Mouse (Mus musculus): Measurements from ENCODE around the gene Olfr156. TPM values are rescaled to one million over a fixed set of nuclear protein-coding genes. Genes with fewer than 3 reads are reported as not detected.
"Not testable (repeated sequence)": the region's sequence is repeated elsewhere in the genome, so short reads cannot be mapped to it uniquely, and the experiment has no call there.

Olfr156 gene
- polyA plus RNA-seq, 1 experiment from 2014 or later, result not detected

DNA sequence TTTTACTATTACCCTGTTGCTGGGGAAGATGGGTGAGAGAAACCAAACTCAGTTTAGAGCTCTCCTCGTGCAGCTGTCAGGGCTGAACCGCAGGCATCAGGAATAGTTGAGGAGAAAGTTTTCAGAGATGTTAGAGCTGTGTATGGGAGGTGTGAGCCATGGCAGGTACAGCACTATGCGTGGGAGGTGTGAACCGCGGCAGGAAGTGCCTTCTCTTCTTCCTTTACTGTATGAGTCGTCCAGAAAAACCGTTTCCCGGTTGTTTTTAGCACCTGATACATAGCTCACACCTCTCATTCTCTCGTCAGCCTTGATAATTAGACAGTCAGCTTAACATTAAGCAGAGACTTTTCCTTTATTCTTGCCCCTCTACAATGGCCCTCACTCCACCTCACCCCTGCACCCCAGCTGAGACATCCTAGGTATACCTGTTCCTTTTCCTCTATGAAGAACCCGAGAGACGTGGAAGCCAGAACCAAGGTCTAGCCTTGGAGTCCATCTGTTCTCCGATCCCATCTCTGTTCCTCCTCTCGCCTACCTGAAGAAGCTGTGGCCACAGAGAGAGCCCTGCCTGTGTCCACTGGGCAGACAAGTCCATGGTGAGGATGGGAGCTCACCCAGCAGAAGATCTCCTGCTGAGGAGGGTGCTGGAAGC lies 672 bp downstream of the Olfr156 start:
- no peak for DNase-seq (ENCODE audit: low spot score)
- Histone ChIP-seq H3K4me1 (replicated peaks) (peaks cover 10% of the 10 kb centered on the region; the same call in 1 of the 2 replicates), H3K4me3 (no peak overlapping the region), H3K27me3 (ENCODE audit: insufficient read depth, poor library complexity, severe bottlenecking) (no peaks in the 10 kb centered on the region), H3K27ac (no peak overlapping the region), H3K9me3 (no peaks in the 10 kb centered on the region), H3K36me3 (no peaks in the 10 kb centered on the region)
- 88% methylated on average over 13 of the region's 13 CpGs for WGBS

DNA sequence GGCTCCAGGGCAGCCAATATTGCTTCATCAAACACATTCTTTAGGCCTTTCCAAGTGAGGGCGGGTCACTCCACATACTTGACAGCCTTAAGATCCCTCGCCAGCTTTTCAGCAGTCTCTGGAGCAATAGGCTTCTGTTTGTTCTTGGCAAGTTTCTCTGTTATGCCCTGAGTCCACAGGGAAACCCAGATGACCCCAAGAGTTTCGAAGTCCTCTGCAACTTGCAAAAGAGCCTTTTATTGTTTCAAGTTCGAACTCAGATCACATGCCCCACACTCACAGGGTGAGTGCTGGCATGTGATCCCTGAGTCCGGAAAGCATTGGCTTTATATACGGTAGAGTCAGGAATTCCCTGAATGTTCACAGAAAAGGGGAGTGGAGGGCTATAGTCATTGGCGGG lies 24.8 kb downstream of the Olfr156 start:
- no peaks in the 10 kb centered on the region for H3K36me3 ChIP-seq
- DNase-seq (ENCODE audit: low spot score), result no peak
- H3K4me3 ChIP-seq, result no peak overlapping the region
- 84% methylated on average over 7 of the region's 7 CpGs for WGBS
- H3K4me1 ChIP-seq (replicated peaks), result no peaks in the 10 kb centered on the region
- no peaks in the 10 kb centered on the region for H3K27me3 ChIP-seq (ENCODE audit: insufficient read depth, poor library complexity, severe bottlenecking)
- peaks cover 8% of the 10 kb centered on the region; the same call in 1 of the 2 replicates for H3K9me3 ChIP-seq
- H3K27ac ChIP-seq, result no peak overlapping the region

DNA sequence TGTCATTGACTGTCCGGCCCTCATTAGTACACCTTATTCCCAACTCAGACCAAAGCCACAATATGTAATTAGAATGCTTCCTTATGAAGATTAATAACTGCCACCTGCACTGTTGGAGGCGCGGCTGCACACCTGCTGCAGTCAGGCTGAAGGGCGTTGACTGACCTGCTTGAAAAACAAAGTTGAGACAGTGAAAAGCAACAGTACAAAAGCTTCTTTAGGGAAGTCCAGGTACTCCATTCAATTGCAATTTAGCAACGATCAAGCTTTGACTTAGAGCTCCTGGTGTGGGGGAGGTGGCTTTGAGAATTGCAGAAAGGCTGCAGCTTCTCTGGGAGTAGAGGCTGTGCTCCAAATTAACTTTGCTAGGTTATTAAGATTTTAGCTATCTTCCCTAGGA lies 27.9 kb downstream of the Olfr156 start:
- 88% methylated on average over 5 of the region's 5 CpGs for WGBS
- not testable (repeated sequence) for DNase-seq (ENCODE audit: low spot score)

DNA sequence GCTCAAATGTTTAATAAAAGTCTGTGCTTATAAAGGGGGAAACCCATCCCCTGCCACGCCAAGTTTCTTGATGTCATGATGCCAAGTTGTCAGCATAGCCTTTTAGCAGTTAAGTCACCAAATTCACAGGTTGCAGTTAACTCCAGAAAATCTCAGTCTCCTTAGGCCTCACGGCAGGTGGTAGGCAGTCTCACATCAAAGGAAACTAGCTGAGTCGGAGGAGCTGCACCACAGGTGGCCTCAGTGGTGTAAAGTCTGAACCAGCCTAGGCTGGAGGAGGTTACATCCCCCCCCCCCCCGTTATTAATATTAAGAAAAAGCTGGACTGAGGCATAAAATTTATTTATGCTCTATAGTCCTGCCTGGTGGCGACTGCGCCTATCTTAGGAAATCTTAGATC lies 28.4 kb downstream of the Olfr156 start:
- no peaks in the 10 kb centered on the region for H3K27me3 ChIP-seq (ENCODE audit: insufficient read depth, poor library complexity, severe bottlenecking)
- H3K9me3 ChIP-seq, result no peaks in the 10 kb centered on the region
- no peaks in the 10 kb centered on the region for H3K4me1 ChIP-seq (replicated peaks)
- WGBS, result 77% methylated on average over 6 of the region's 6 CpGs
- H3K36me3 ChIP-seq, result no peaks in the 10 kb centered on the region
- no peak for DNase-seq (ENCODE audit: low spot score)
- H3K4me3 ChIP-seq, result no peak overlapping the region
- no peak overlapping the region for H3K27ac ChIP-seq

More for the DNA sequence above, 27.9 kb downstream of the Olfr156 start:
- not testable (repeated sequence) for H3K4me3 ChIP-seq; H3K27ac ChIP-seq; H3K9me3 ChIP-seq; H3K4me1 ChIP-seq (replicated peaks); H3K27me3 ChIP-seq (ENCODE audit: insufficient read depth, poor library complexity, severe bottlenecking); H3K36me3 ChIP-seq

GRCm38 (mm10) chr4:43772304-43772703 lies 51.4 kb downstream of the Olfr156 start:
- H3K4me3 ChIP-seq, result no peak overlapping the region
- WGBS, result 54% methylated on average over 2 of the region's 2 CpGs
- no peak for DNase-seq (ENCODE audit: low spot score)
- H3K9me3 ChIP-seq, result no peaks in the 10 kb centered on the region
- no peaks in the 10 kb centered on the region for H3K36me3 ChIP-seq
- no peaks in the 10 kb centered on the region for H3K27me3 ChIP-seq (ENCODE audit: insufficient read depth, poor library complexity, severe bottlenecking)
- H3K4me1 ChIP-seq (replicated peaks), result no peaks in the 10 kb centered on the region
- H3K27ac ChIP-seq, result no peak overlapping the region

- 63% methylated on average over 6 of the region's 6 CpGs for WGBS
- DNase-seq (ENCODE audit: low spot score), result no peak
- no peaks in the 10 kb centered on the region for H3K27me3 ChIP-seq (ENCODE audit: insufficient read depth, poor library complexity, severe bottlenecking)
Measured at GRCm38 (mm10) chr4:43771626-43772025, 52.1 kb downstream of the Olfr156 start.

GRCm38 (mm10) chr4:43770909-43771308 lies 52.8 kb downstream of the Olfr156 start, which contains the start of gene Olfr159:
Olfr159 (minus strand) TSS chr4:43771009.
- H3K36me3 ChIP-seq, result no peaks in the 10 kb centered on the region
- DNase-seq (ENCODE audit: low spot score), result no peak
- no peaks in the 10 kb centered on the region for H3K9me3 ChIP-seq
- WGBS, result 84% methylated on average over 6 of the region's 6 CpGs
- no peaks in the 10 kb centered on the region for H3K27me3 ChIP-seq (ENCODE audit: insufficient read depth, poor library complexity, severe bottlenecking)
- H3K4me3 ChIP-seq, result no peak within 1 kb of the TSS
- H3K27ac ChIP-seq, result no peak within 1 kb of the TSS
- H3K4me1 ChIP-seq (replicated peaks), result no peaks in the 10 kb centered on the region

More at GRCm38 (mm10) chr4:43771626-43772025, 52.1 kb downstream of the Olfr156 start:
- Histone ChIP-seq H3K27ac (no peak overlapping the region), H3K36me3 (no peaks in the 10 kb centered on the region), H3K9me3 (no peaks in the 10 kb centered on the region), H3K4me3 (no peak overlapping the region), H3K4me1 (replicated peaks) (no peaks in the 10 kb centered on the region)

Other genes starting within 250 kb of the Olfr156 start
- 20.3 and 25.6 TPM in 2 replicates for gene Rgp1, start 245.2 kb downstream of the Olfr156 start, polyA plus RNA-seq (2016; fragmentation: Nextera tagmentation; extraction: Ambion mirVana)
- 28.0 and 36.3 TPM in 2 replicates for gene Gba2, start 245.0 kb downstream of the Olfr156 start, polyA plus RNA-seq (2016; fragmentation: Nextera tagmentation; extraction: Ambion mirVana)
- 0.88 and 1.0 TPM in 2 replicates for gene Msmp, start 239.4 kb downstream of the Olfr156 start, polyA plus RNA-seq (2016; fragmentation: Nextera tagmentation; extraction: Ambion mirVana)
- 22.4 and 26.5 TPM in 2 replicates for gene Npr2, start 192.0 kb downstream of the Olfr156 start, polyA plus RNA-seq (2016; fragmentation: Nextera tagmentation; extraction: Ambion mirVana)
- 5.2 and 10.0 TPM in 2 replicates for gene Spag8, start 170.3 kb downstream of the Olfr156 start, polyA plus RNA-seq (2016; fragmentation: Nextera tagmentation; extraction: Ambion mirVana)
- gene Hint2, start 167.4 kb downstream of the Olfr156 start, polyA plus RNA-seq (2016; fragmentation: Nextera tagmentation; extraction: Ambion mirVana), result 76.4 and 82.0 TPM in 2 replicates
- gene Tmem8b, start 154.9 kb downstream of the Olfr156 start, polyA plus RNA-seq (2016; fragmentation: Nextera tagmentation; extraction: Ambion mirVana), result 5.2 and 9.4 TPM in 2 replicates
- 1.8 and 2.4 TPM in 2 replicates for gene Fam221b, start 154.8 kb downstream of the Olfr156 start, polyA plus RNA-seq (2016; fragmentation: Nextera tagmentation; extraction: Ambion mirVana)
- not detected in 2 replicates for gene Olfr70, start 123.1 kb downstream of the Olfr156 start, polyA plus RNA-seq (2016; fragmentation: Nextera tagmentation; extraction: Ambion mirVana)
- gene Olfr71, start 113.6 kb downstream of the Olfr156 start, polyA plus RNA-seq (2016; fragmentation: Nextera tagmentation; extraction: Ambion mirVana), result not detected in 2 replicates
- gene Hrct1, start 96.7 kb downstream of the Olfr156 start, polyA plus RNA-seq (2016; fragmentation: Nextera tagmentation; extraction: Ambion mirVana), result 0.25 and 0.44 TPM in 2 replicates
- not detected in 2 replicates for gene Spaar, start 93.9 kb downstream of the Olfr156 start, polyA plus RNA-seq (2016; fragmentation: Nextera tagmentation; extraction: Ambion mirVana)
- gene Olfr159, start 52.9 kb downstream of the Olfr156 start, polyA plus RNA-seq (2016; fragmentation: Nextera tagmentation; extraction: Ambion mirVana), result not detected in 2 replicates
- gene Olfr157, start 16.3 kb upstream of the Olfr156 start, polyA plus RNA-seq (2016; fragmentation: Nextera tagmentation; extraction: Ambion mirVana), result not detected in 2 replicates
- gene Olfr155, start 27.7 kb upstream of the Olfr156 start, polyA plus RNA-seq (2016; fragmentation: Nextera tagmentation; extraction: Ambion mirVana), result not detected in 2 replicates
- 11.4 and 11.9 TPM in 2 replicates for gene Reck, start 51.6 kb upstream of the Olfr156 start, polyA plus RNA-seq (2016; fragmentation: Nextera tagmentation; extraction: Ambion mirVana)
- gene Glipr2, start 133.5 kb upstream of the Olfr156 start, polyA plus RNA-seq (2016; fragmentation: Nextera tagmentation; extraction: Ambion mirVana), result 70.2 and 84.9 TPM in 2 replicates
- gene Ccin, start 159.6 kb upstream of the Olfr156 start, polyA plus RNA-seq (2016; fragmentation: Nextera tagmentation; extraction: Ambion mirVana), result not detected in 2 replicates
- 220 and 239 TPM in 2 replicates for gene Clta, start 180.6 kb upstream of the Olfr156 start, polyA plus RNA-seq (2016; fragmentation: Nextera tagmentation; extraction: Ambion mirVana)

All from hindbrain, embryonic 10.5 days (tissue).